Mouse (Mus musculus) c-Kit-positive CD71-negative TER-119-negative erythroid progenitor cells, embryonic 14.5 days (primary cell): ENCODE measurements around the gene Arfgap3.
"Not testable (repeated sequence)": the region's sequence is repeated elsewhere in the genome, so short reads cannot be mapped to it uniquely, and the experiment has no call there.

Experiments
- DNase-seq: peaks from one replicate; pipeline ENCODE4 v3.0.0-alpha.2; 2013; ENCODE audit warnings: low read depth

The Arfgap3 gene

GRCm38 (mm10) chr15:83344956-83345355, 5.1 kb downstream of the Arfgap3 start:
- DNase-seq: no peak

- DNase-seq: no peak
Observed at GRCm38 (mm10) chr15:83344157-83344556, 5.9 kb downstream of the Arfgap3 start.

- DNase-seq: no peak
Observed at GRCm38 (mm10) chr15:83338908-83339307, 11.1 kb downstream of the Arfgap3 start.

GRCm38 (mm10) chr15:83337903-83338870, 11.9 kb downstream of the Arfgap3 start:
- DNase-seq: no peak

- no peak for DNase-seq
Observed at GRCm38 (mm10) chr15:83332373-83332772, 17.7 kb downstream of the Arfgap3 start.

- no peak for DNase-seq
Observed at GRCm38 (mm10) chr15:83328952-83329351, 21.1 kb downstream of the Arfgap3 start.

GRCm38 (mm10) chr15:83323071-83323470, 27.0 kb downstream of the Arfgap3 start:
- no peak for DNase-seq

GRCm38 (mm10) chr15:83314914-83315313, 35.1 kb downstream of the Arfgap3 start:
- no peak for DNase-seq

GRCm38 (mm10) chr15:83309878-83310277, 40.2 kb downstream of the Arfgap3 start:
- no peak for DNase-seq

- DNase-seq: not testable (repeated sequence)
Observed at GRCm38 (mm10) chr15:83308708-83309107, 41.3 kb downstream of the Arfgap3 start.

GRCm38 (mm10) chr15:83306181-83306580, 43.9 kb downstream of the Arfgap3 start:
- no peak for DNase-seq

- DNase-seq: no peak
Observed at GRCm38 (mm10) chr15:83305192-83305921, 44.7 kb downstream of the Arfgap3 start.

- no peak for DNase-seq
Observed at GRCm38 (mm10) chr15:83304804-83305191, 45.2 kb downstream of the Arfgap3 start.

- DNase-seq: no peak
Observed at GRCm38 (mm10) chr15:83303656-83304484, 46.2 kb downstream of the Arfgap3 start.

GRCm38 (mm10) chr15:83299916-83300582, 50.0 kb downstream of the Arfgap3 start:
- no peak for DNase-seq

GRCm38 (mm10) chr15:83299450-83299849, 50.6 kb downstream of the Arfgap3 start:
- DNase-seq: no peak

- DNase-seq: no peak
Observed at GRCm38 (mm10) chr15:83298810-83299209, 51.2 kb downstream of the Arfgap3 start.

GRCm38 (mm10) chr15:83298313-83298712, 51.7 kb downstream of the Arfgap3 start:
- DNase-seq: no peak

GRCm38 (mm10) chr15:83296771-83297311, 53.2 kb downstream of the Arfgap3 start:
- no peak for DNase-seq

GRCm38 (mm10) chr15:83296050-83296449, 54.0 kb downstream of the Arfgap3 start:
- DNase-seq: no peak

GRCm38 (mm10) chr15:83294954-83295353, 55.1 kb downstream of the Arfgap3 start:
- no peak for DNase-seq
